Mouse (Mus musculus): ENCODE data around the gene Ap5z1. TPM values are rescaled to one million over a fixed set of nuclear protein-coding genes. Genes with fewer than 3 reads are reported as not detected.
A peak's percentile ranks its signal among the peaks of the same experiment; 100 is the strongest.

Gene Ap5z1
- polyA plus RNA-seq (2016; fragmentation: Nextera tagmentation; extraction: Ambion mirVana) = 13.5 and 16.9 TPM in 2 replicates

GRCm38 (mm10) chr5:142463461-142464454 is at the start of gene Ap5z1:
Gene Ap5z1 (plus strand): TSS chr5:142463944.
- no peaks in the 10 kb centered on the region for H3K9me3 ChIP-seq
- no peaks in the 10 kb centered on the region for H3K27me3 ChIP-seq (ENCODE audit: insufficient read depth, poor library complexity, severe bottlenecking)
- peak; percentile 97 for DNase-seq (ENCODE audit: low spot score)
- peaks cover 21% of the 10 kb centered on the region for H3K4me1 ChIP-seq (replicated peaks)
- H3K4me3 ChIP-seq = peak within 1 kb of the TSS; percentile 90
- 2% methylated on average over 60 of the region's 60 CpGs for WGBS
- peaks cover 52% of the 10 kb centered on the region for H3K36me3 ChIP-seq
- H3K27ac ChIP-seq = peak within 1 kb of the TSS; percentile 92

GRCm38 (mm10) chr5:142415401-142415800 is 48.3 kb upstream of the Ap5z1 start:
- Histone ChIP-seq H3K4me1 (replicated peaks) (peaks cover 69% of the 10 kb centered on the region), H3K4me3 (no peak overlapping the region), H3K27me3 (ENCODE audit: insufficient read depth, poor library complexity, severe bottlenecking) (no peaks in the 10 kb centered on the region), H3K27ac (peak overlapping the region; percentile 43; the same call in 1 of the 2 replicates), H3K9me3 (no peaks in the 10 kb centered on the region), H3K36me3 (peaks cover 62% of the 10 kb centered on the region)
- no peak for DNase-seq (ENCODE audit: low spot score)
- 74% methylated on average over 6 of the region's 6 CpGs for WGBS

GRCm38 (mm10) chr5:142416070-142416775 is 47.5 kb upstream of the Ap5z1 start:
- DNase-seq (ENCODE audit: low spot score) = no peak
- H3K4me1 ChIP-seq (replicated peaks) = peaks cover 64% of the 10 kb centered on the region
- no peaks in the 10 kb centered on the region for H3K27me3 ChIP-seq (ENCODE audit: insufficient read depth, poor library complexity, severe bottlenecking)
- peak overlapping the region; percentile 76 for H3K27ac ChIP-seq
- no peak overlapping the region for H3K4me3 ChIP-seq
- WGBS = 19% methylated on average over 14 of the region's 14 CpGs
- H3K36me3 ChIP-seq = peaks cover 64% of the 10 kb centered on the region
- no peaks in the 10 kb centered on the region for H3K9me3 ChIP-seq

GRCm38 (mm10) chr5:142417104-142417503 is 46.6 kb upstream of the Ap5z1 start:
- Histone ChIP-seq H3K4me3 (no peak overlapping the region), H3K27ac (peak overlapping the region; percentile 76), H3K9me3 (no peaks in the 10 kb centered on the region), H3K27me3 (ENCODE audit: insufficient read depth, poor library complexity, severe bottlenecking) (no peaks in the 10 kb centered on the region), H3K4me1 (replicated peaks) (peaks cover 64% of the 10 kb centered on the region), H3K36me3 (peaks cover 66% of the 10 kb centered on the region)
- WGBS = 52% methylated on average over 3 of the region's 3 CpGs
- no peak for DNase-seq (ENCODE audit: low spot score)

DNA sequence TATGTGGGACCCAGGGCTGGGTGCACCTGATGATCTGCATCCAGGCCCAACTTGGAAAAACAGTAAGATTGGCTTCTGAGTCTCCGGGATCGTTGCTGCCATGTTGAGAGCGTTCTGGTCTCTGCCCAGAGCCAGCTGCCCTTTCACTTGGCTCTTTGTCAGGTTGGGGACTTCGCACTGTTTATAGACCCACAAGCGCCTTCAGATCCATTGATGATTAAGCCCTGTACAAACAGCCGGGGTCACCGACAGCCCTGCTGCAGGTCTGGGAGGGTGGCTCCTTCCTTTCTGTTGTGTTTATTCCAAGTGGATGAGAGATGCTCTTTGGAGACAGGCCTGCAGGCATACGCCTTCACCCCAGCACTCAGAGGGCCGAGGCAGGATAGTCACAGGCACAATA is 45.9 kb upstream of the Ap5z1 start:
- DNase-seq (ENCODE audit: low spot score) = no peak
- WGBS = 76% methylated on average over 9 of the region's 9 CpGs
- Histone ChIP-seq H3K27me3 (ENCODE audit: insufficient read depth, poor library complexity, severe bottlenecking) (no peaks in the 10 kb centered on the region), H3K4me1 (replicated peaks) (peaks cover 56% of the 10 kb centered on the region), H3K4me3 (no peak overlapping the region), H3K27ac (peak overlapping the region; percentile 40; the same call in 1 of the 2 replicates), H3K9me3 (no peaks in the 10 kb centered on the region), H3K36me3 (peaks cover 66% of the 10 kb centered on the region)

DNA sequence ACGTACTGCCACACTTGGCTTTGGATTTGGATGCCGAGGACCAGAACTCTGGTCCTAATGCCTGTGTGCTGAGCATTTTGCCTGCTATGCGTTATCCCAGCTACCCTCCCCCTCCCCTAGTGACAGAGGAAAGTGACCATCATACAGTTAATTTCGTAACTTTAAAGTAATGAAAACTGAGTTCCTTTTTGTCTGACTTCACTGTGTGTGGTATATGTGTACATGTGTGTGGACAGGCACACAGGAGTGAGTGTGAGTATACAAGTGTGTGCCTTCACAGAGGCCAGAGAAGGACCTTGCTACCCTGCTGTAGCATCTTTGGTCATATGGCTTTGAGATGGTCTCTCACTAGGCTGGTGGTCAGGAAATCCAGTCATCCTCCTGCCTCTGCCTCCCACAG is 45.3 kb upstream of the Ap5z1 start:
- H3K9me3 ChIP-seq = no peaks in the 10 kb centered on the region
- peaks cover 51% of the 10 kb centered on the region for H3K4me1 ChIP-seq (replicated peaks)
- H3K27me3 ChIP-seq (ENCODE audit: insufficient read depth, poor library complexity, severe bottlenecking) = no peaks in the 10 kb centered on the region
- no peak overlapping the region for H3K4me3 ChIP-seq
- WGBS = 96% methylated on average over 4 of the region's 4 CpGs
- no peak for DNase-seq (ENCODE audit: low spot score)
- no peak overlapping the region; the same call in 1 of the 2 replicates for H3K27ac ChIP-seq
- peaks cover 68% of the 10 kb centered on the region for H3K36me3 ChIP-seq

DNA sequence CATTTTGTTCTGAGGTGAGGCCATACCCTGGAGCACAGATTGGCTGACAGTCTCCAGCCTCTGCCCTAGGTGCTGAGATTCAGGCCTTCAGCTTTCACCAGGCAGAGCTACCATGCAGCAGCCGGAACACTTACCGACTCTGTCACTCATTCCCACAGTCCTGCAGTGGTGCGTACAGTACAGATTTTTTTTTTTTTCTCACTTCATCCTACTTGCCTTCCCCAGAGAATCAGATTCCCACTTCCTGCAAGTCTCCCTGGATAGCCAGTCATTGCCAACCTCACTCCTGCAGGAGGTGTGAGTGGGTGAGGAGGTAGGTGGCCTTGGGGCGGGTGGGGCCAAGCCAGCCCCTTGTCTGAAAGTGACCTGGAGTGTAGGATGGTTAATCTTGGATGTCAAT is 43.4 kb upstream of the Ap5z1 start:
- Histone ChIP-seq H3K27me3 (ENCODE audit: insufficient read depth, poor library complexity, severe bottlenecking) (no peaks in the 10 kb centered on the region), H3K9me3 (no peaks in the 10 kb centered on the region), H3K36me3 (peaks cover 65% of the 10 kb centered on the region), H3K4me1 (replicated peaks) (peaks cover 45% of the 10 kb centered on the region), H3K27ac (no peak overlapping the region), H3K4me3 (no peak overlapping the region)
- DNase-seq (ENCODE audit: low spot score) = no peak
- 96% methylated on average over 4 of the region's 4 CpGs for WGBS

DNA sequence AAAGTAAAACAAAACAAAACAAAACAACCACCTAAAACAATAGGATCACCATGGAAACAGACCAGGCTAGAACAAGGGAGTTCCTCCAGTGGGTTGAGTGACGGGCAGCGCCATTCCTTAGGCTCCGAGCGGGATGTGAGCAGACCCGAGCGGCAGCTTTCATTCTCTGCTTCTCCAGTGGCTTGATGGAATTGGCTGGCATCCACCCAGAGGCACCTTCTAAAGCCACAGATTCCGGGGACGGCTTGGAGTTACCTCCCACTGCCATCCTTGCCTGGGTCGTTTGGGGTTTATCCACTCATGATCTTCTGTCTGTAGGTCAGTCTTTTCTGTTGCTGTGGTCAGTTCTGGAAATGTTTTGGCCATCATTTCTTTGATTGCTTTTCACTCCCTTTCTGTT is 42.8 kb upstream of the Ap5z1 start:
- Histone ChIP-seq H3K27me3 (ENCODE audit: insufficient read depth, poor library complexity, severe bottlenecking) (no peaks in the 10 kb centered on the region), H3K27ac (no peak overlapping the region), H3K4me1 (replicated peaks) (peaks cover 46% of the 10 kb centered on the region), H3K4me3 (no peak overlapping the region), H3K9me3 (no peaks in the 10 kb centered on the region), H3K36me3 (peaks cover 65% of the 10 kb centered on the region)
- DNase-seq (ENCODE audit: low spot score) = no peak
- 89% methylated on average over 9 of the region's 9 CpGs for WGBS

DNA sequence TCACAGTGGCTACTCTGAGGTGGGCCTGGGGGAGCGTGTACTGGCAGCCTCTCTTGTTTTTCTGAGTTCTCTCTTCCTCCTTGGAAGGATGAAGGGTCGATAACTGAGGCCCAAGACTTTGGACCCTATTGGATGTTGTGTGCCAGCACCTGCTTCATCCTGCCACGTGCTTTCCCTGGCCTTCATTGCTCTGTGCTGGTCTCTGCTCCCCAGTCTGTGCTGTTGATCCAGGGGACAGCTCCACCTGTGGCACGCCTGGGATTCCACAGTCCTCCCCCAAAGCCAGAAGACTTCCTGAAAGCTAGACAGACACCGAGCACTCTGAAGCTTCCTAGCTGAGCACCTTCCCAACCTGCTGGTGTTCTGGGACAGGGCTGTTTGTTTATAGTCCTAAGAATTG is 41.9 kb upstream of the Ap5z1 start:
- no peaks in the 10 kb centered on the region for H3K27me3 ChIP-seq (ENCODE audit: insufficient read depth, poor library complexity, severe bottlenecking)
- DNase-seq (ENCODE audit: low spot score) = no peak
- peaks cover 72% of the 10 kb centered on the region for H3K36me3 ChIP-seq
- no peaks in the 10 kb centered on the region for H3K9me3 ChIP-seq
- peak overlapping the region; percentile 36 for H3K27ac ChIP-seq
- 90% methylated on average over 5 of the region's 5 CpGs for WGBS
- no peak overlapping the region for H3K4me3 ChIP-seq
- H3K4me1 ChIP-seq (replicated peaks) = peaks cover 46% of the 10 kb centered on the region

DNA sequence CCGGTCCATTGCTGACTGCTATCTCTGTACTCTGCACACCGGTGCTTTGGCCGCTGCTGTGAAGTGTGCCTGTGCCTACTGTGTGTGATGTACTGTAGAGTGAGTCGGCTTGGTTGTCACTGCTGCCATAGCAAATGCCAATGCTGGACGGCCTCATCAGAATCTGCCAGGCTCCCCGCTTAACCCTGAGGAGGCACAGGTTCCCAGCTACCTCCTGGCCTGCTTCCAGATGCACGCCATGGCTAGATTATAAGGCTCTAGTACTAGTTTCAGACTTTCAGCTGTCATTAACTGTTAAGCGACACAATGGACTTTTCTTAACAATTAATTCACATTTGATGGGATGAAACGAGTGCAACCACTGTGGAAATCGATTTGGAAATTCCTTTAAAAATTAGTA is 40.6 kb upstream of the Ap5z1 start:
- H3K27ac ChIP-seq = no peak overlapping the region
- WGBS = 93% methylated on average over 10 of the region's 10 CpGs
- peaks cover 46% of the 10 kb centered on the region for H3K4me1 ChIP-seq (replicated peaks)
- no peak for DNase-seq (ENCODE audit: low spot score)
- no peaks in the 10 kb centered on the region for H3K9me3 ChIP-seq
- H3K4me3 ChIP-seq = no peak overlapping the region
- H3K36me3 ChIP-seq = peaks cover 61% of the 10 kb centered on the region
- no peaks in the 10 kb centered on the region for H3K27me3 ChIP-seq (ENCODE audit: insufficient read depth, poor library complexity, severe bottlenecking)

DNA sequence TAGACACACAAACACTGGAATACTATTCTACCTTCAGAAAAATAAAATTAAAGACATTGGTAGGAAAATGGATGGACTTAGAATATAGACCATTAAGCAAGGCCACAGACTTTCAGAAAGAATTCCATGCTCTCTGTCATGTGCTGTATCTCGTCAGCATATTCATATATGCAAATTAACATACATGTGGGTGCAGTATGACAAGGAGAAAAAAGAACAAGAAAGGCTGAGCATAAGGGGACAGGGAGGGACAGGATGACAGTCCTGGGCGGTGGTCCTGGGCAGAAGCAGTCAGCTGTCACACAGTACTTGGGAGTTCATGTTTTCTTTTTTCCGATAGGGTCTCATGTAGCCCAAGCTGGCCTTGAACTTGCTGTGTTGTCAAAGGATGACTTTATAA is 40.0 kb upstream of the Ap5z1 start:
- no peak for DNase-seq (ENCODE audit: low spot score)
- Histone ChIP-seq H3K4me1 (replicated peaks) (peaks cover 49% of the 10 kb centered on the region), H3K36me3 (peaks cover 56% of the 10 kb centered on the region)

GRCm38 (mm10) chr5:142424627-142425349 is 39.0 kb upstream of the Ap5z1 start:
- H3K36me3 ChIP-seq = peaks cover 48% of the 10 kb centered on the region

More for the DNA sequence above, 40.0 kb upstream of the Ap5z1 start:
- H3K9me3 ChIP-seq = no peaks in the 10 kb centered on the region
- no peak overlapping the region for H3K4me3 ChIP-seq
- WGBS = 59% methylated on average over 3 of the region's 3 CpGs
- no peaks in the 10 kb centered on the region for H3K27me3 ChIP-seq (ENCODE audit: insufficient read depth, poor library complexity, severe bottlenecking)
- no peak overlapping the region for H3K27ac ChIP-seq

More at GRCm38 (mm10) chr5:142424627-142425349, 39.0 kb upstream of the Ap5z1 start:
- H3K4me3 ChIP-seq = no peak overlapping the region
- no peaks in the 10 kb centered on the region for H3K27me3 ChIP-seq (ENCODE audit: insufficient read depth, poor library complexity, severe bottlenecking)
- no peak for DNase-seq (ENCODE audit: low spot score)
- H3K27ac ChIP-seq = peak overlapping the region; percentile 66; the same call in 1 of the 2 replicates
- 69% methylated on average over 13 of the region's 13 CpGs for WGBS
- H3K4me1 ChIP-seq (replicated peaks) = peaks cover 50% of the 10 kb centered on the region
- no peaks in the 10 kb centered on the region for H3K9me3 ChIP-seq
